Mouse (Mus musculus): ENCODE results near the gene Zfp607a. TPM values are rescaled to one million over a fixed set of nuclear protein-coding genes. Genes with fewer than 3 reads are reported as not detected.
A peak's percentile ranks its signal among the peaks of the same experiment; 100 is the strongest.
"Not testable (repeated sequence)": the region's sequence is repeated elsewhere in the genome, so short reads cannot be mapped to it uniquely, and the experiment has no call there.

The Zfp607a gene
- polyA plus RNA-seq, 1 experiment from 2014 or later: 4.3 TPM

- H3K4me3 ChIP-seq; ATAC-seq (ENCODE audit: borderline replicate concordance, extremely low read depth, low FRiP score, low TSS enrichment); H3K27me3 ChIP-seq; H3K9ac ChIP-seq; H3K4me2 ChIP-seq; H3K9me3 ChIP-seq; H3K27ac ChIP-seq: not testable (repeated sequence)
- 75% methylated on average over 5 of the region's 5 CpGs for WGBS
- peaks cover 16% of the 10 kb centered on the region for H3K4me1 ChIP-seq
- peaks cover 23% of the 10 kb centered on the region; the same call in 1 of the 2 replicates for H3K36me3 ChIP-seq
Observed at GRCm38 (mm10) chr7:27862578-27862977, 5.3 kb downstream of the Zfp607a start.

- ATAC-seq (ENCODE audit: borderline replicate concordance, extremely low read depth, low FRiP score, low TSS enrichment): no peak
- H3K27ac ChIP-seq: no peak overlapping the region
Observed at GRCm38 (mm10) chr7:27881721-27882120, 24.4 kb downstream of the Zfp607a start.

GRCm38 (mm10) chr7:27900601-27901000 is 43.3 kb downstream of the Zfp607a start:
- no peaks in the 10 kb centered on the region for H3K27me3 ChIP-seq
- H3K36me3 ChIP-seq: no peaks in the 10 kb centered on the region
- no peak overlapping the region for H3K4me2 ChIP-seq
- WGBS: 85% methylated on average over 4 of the region's 4 CpGs
- H3K9ac ChIP-seq: no peak overlapping the region
- H3K27ac ChIP-seq: no peak overlapping the region
- no peak overlapping the region for H3K4me3 ChIP-seq
- no peaks in the 10 kb centered on the region for H3K9me3 ChIP-seq
- ATAC-seq (ENCODE audit: borderline replicate concordance, extremely low read depth, low FRiP score, low TSS enrichment): no peak
- H3K4me1 ChIP-seq: no peaks in the 10 kb centered on the region

More at GRCm38 (mm10) chr7:27881721-27882120, 24.4 kb downstream of the Zfp607a start:
- H3K27me3 ChIP-seq: no peaks in the 10 kb centered on the region
- no peak overlapping the region for H3K4me2 ChIP-seq
- H3K9me3 ChIP-seq: no peaks in the 10 kb centered on the region; the same call in 1 of the 2 replicates
- H3K4me3 ChIP-seq: no peak overlapping the region
- H3K36me3 ChIP-seq: peaks cover 54% of the 10 kb centered on the region
- H3K9ac ChIP-seq: no peak overlapping the region
- H3K4me1 ChIP-seq: no peaks in the 10 kb centered on the region
- WGBS: 84% methylated on average over 4 of the region's 4 CpGs

- no peak overlapping the region for H3K27ac ChIP-seq
- H3K36me3 ChIP-seq: peaks cover 8% of the 10 kb centered on the region
- H3K4me3 ChIP-seq: no peak overlapping the region
- ATAC-seq (ENCODE audit: borderline replicate concordance, extremely low read depth, low FRiP score, low TSS enrichment): no peak
- no peak overlapping the region for H3K4me2 ChIP-seq
- H3K4me1 ChIP-seq: no peaks in the 10 kb centered on the region
- H3K9ac ChIP-seq: no peak overlapping the region
- no peaks in the 10 kb centered on the region for H3K9me3 ChIP-seq
- 63% methylated on average over 11 of the region's 11 CpGs for WGBS
- H3K27me3 ChIP-seq: no peaks in the 10 kb centered on the region
Observed at GRCm38 (mm10) chr7:27905061-27905848, 47.9 kb downstream of the Zfp607a start.

- 95% methylated on average over 4 of the region's 4 CpGs for WGBS
- ATAC-seq (ENCODE audit: borderline replicate concordance, extremely low read depth, low FRiP score, low TSS enrichment): not testable (repeated sequence)
- H3K36me3 ChIP-seq: peaks cover 28% of the 10 kb centered on the region
Observed at GRCm38 (mm10) chr7:27910952-27911351, 53.6 kb downstream of the Zfp607a start.

GRCm38 (mm10) chr7:27927041-27927440 is 69.7 kb downstream of the Zfp607a start:
- H3K36me3 ChIP-seq: peaks cover 11% of the 10 kb centered on the region; the same call in 1 of the 2 replicates
- H3K9me3 ChIP-seq; H3K27ac ChIP-seq; H3K4me1 ChIP-seq; H3K9ac ChIP-seq; ATAC-seq (ENCODE audit: borderline replicate concordance, extremely low read depth, low FRiP score, low TSS enrichment); H3K4me2 ChIP-seq; H3K4me3 ChIP-seq; H3K27me3 ChIP-seq: not testable (repeated sequence)
- 42% methylated on average over 4 of the region's 4 CpGs for whole genome bisulfite sequencing

More at GRCm38 (mm10) chr7:27910952-27911351, 53.6 kb downstream of the Zfp607a start:
- not testable (repeated sequence) for H3K9ac ChIP-seq, H3K4me3 ChIP-seq, H3K9me3 ChIP-seq, H3K4me2 ChIP-seq, H3K4me1 ChIP-seq, H3K27ac ChIP-seq, H3K27me3 ChIP-seq

GRCm38 (mm10) chr7:27928818-27929695 is 71.7 kb downstream of the Zfp607a start, which contains the start of gene Zfp974:
Zfp974 (minus strand) TSS chr7:27929460.
- Histone ChIP-seq H3K4me1 (peaks cover 13% of the 10 kb centered on the region), H3K9me3 (no peaks in the 10 kb centered on the region), H3K9ac (peak within 1 kb of the TSS; percentile 68), H3K27me3 (no peaks in the 10 kb centered on the region), H3K4me3 (peak within 1 kb of the TSS; percentile 71), H3K36me3 (peaks cover 7% of the 10 kb centered on the region; the same call in 1 of the 2 replicates), H3K27ac (no peak within 1 kb of the TSS), H3K4me2 (peak within 1 kb of the TSS; percentile 75)
- WGBS: 4% methylated on average over 40 of the region's 40 CpGs
- ATAC-seq (ENCODE audit: borderline replicate concordance, extremely low read depth, low FRiP score, low TSS enrichment): peak; percentile 78

Other genes starting within 250 kb of the Zfp607a start
- 0.09 and 0.60 TPM in 2 replicates for gene Ttc9b, start 203.6 kb upstream of the Zfp607a start, polyA plus RNA-seq (2015; fragmentation: Nextera tagmentation; extraction: Ambion mirVana)
- gene Map3k10, start 182.9 kb upstream of the Zfp607a start, polyA plus RNA-seq (2015; fragmentation: Nextera tagmentation; extraction: Ambion mirVana): 6.9 and 7.6 TPM in 2 replicates
- 4.0 and 4.3 TPM in 2 replicates for gene Zfp607b, start 168.2 kb upstream of the Zfp607a start, polyA plus RNA-seq (2015; fragmentation: Nextera tagmentation; extraction: Ambion mirVana)
- gene Zfp60, start 126.1 kb upstream of the Zfp607a start, polyA plus RNA-seq (2015; fragmentation: Nextera tagmentation; extraction: Ambion mirVana): 33.8 and 38.9 TPM in 2 replicates
- 1.9 and 2.5 TPM in 2 replicates for gene Zfp626, start 50.3 kb upstream of the Zfp607a start, polyA plus RNA-seq (2015; fragmentation: Nextera tagmentation; extraction: Ambion mirVana)
- 8.4 and 8.5 TPM in 2 replicates for gene Zfp59, start 18.9 kb upstream of the Zfp607a start, polyA plus RNA-seq (2015; fragmentation: Nextera tagmentation; extraction: Ambion mirVana)
- gene Zfp974, start 71.9 kb downstream of the Zfp607a start, polyA plus RNA-seq (2015; fragmentation: Nextera tagmentation; extraction: Ambion mirVana): 8.7 and 8.9 TPM in 2 replicates
- 18.6 and 20.9 TPM in 2 replicates for gene Zfp780b, start 121.6 kb downstream of the Zfp607a start, polyA plus RNA-seq (2015; fragmentation: Nextera tagmentation; extraction: Ambion mirVana)
- gene Zfp850, start 156.6 kb downstream of the Zfp607a start, polyA plus RNA-seq (2015; fragmentation: Nextera tagmentation; extraction: Ambion mirVana): 4.0 and 4.8 TPM in 2 replicates
- 294 and 297 TPM in 2 replicates for gene Psmc4, start 192.6 kb downstream of the Zfp607a start, polyA plus RNA-seq (2015; fragmentation: Nextera tagmentation; extraction: Ambion mirVana)
- gene Fcgbp, start 213.7 kb downstream of the Zfp607a start, polyA plus RNA-seq (2015; fragmentation: Nextera tagmentation; extraction: Ambion mirVana): 1.2 TPM in 2 replicates